Mouse (Mus musculus) heart, embryonic 10.5 days (tissue): Measurements from ENCODE around the gene Gpt2. TPM values are rescaled to one million over a fixed set of nuclear protein-coding genes. Genes with fewer than 3 reads are reported as not detected.

Source experiments
- DNase-seq: peaks from one replicate; pipeline ENCODE4 v3.0.0-alpha.2; 2017; ENCODE audit warnings: low spot score
- H3K27ac ChIP-seq: fragments of 300-500 bp; sonication (generic); 2 replicates; pipeline ENCODE4 v1.5.1; 2016; ENCODE audit warnings: mild to moderate bottlenecking
- H3K27me3 ChIP-seq: fragments of 300-500 bp; sonication (generic); 2 replicates; pipeline ENCODE4 v1.6.1; 2016; ENCODE audit warnings: mild to moderate bottlenecking; ENCODE audit not compliant: poor library complexity, insufficient read depth, severe bottlenecking
- H3K36me3 ChIP-seq: fragments of 300-500 bp; sonication (generic); 2 replicates; pipeline ENCODE4 v1.6.1; 2016; ENCODE audit warnings: mild to moderate bottlenecking, moderate library complexity
- H3K4me1 ChIP-seq: fragments of 300-500 bp; sonication (generic); 2 replicates; pipeline ENCODE4 v1.6.1; 2016; ENCODE audit warnings: mild to moderate bottlenecking
- H3K4me3 ChIP-seq: fragments of 300-500 bp; sonication (generic); 2 replicates; pipeline ENCODE4 v1.5.1; 2016; ENCODE audit warnings: mild to moderate bottlenecking, moderate library complexity
- H3K9me3 ChIP-seq: fragments of 300-500 bp; sonication (generic); 2 replicates; pipeline ENCODE4 v1.6.1; 2016; ENCODE audit warnings: mild to moderate bottlenecking, moderate library complexity
- WGBS: fragments of 180-500 bp; shearing (Covaris S2); methylation state at CpG from one replicate; pipeline ENCODE4 v1.1.7; 2016; 5-methylcytosine and 5-hydroxymethylcytosine counted together
- polyA plus RNA-seq: library from polyadenylated mRNA; unstranded; fragments of >200 nt; fragmentation: Nextera tagmentation; extraction: Ambion mirVana; gene quantifications from 2 replicates; pipeline ENCODE4 v1.2.1, GENCODE M21; 2016

The Gpt2 gene
- polyA plus RNA-seq, 1 experiment from 2014 or later, result 25.2 TPM

- DNase-seq, result no peak
- Histone ChIP-seq H3K4me1 (peaks cover 14% of the 10 kb centered on the region), H3K4me3 (peak overlapping the region; percentile 79), H3K27me3 (peaks cover 9% of the 10 kb centered on the region; the same call in 1 of the 2 replicates), H3K27ac (peak overlapping the region; percentile 85), H3K36me3 (no peaks in the 10 kb centered on the region), H3K9me3 (no peaks in the 10 kb centered on the region)
- 12% methylated on average over 48 of the region's 49 CpGs for whole genome bisulfite sequencing
Observed at GRCm38 (mm10) chr8:85492940-85493931, 860 bp downstream of the Gpt2 start.

- 56% methylated on average over 5 of the region's 5 CpGs for WGBS
- no peak for DNase-seq
- H3K27me3 ChIP-seq, result peaks cover 9% of the 10 kb centered on the region; the same call in 1 of the 2 replicates
Observed at GRCm38 (mm10) chr8:85496125-85496524, 3.7 kb downstream of the Gpt2 start.

DNA sequence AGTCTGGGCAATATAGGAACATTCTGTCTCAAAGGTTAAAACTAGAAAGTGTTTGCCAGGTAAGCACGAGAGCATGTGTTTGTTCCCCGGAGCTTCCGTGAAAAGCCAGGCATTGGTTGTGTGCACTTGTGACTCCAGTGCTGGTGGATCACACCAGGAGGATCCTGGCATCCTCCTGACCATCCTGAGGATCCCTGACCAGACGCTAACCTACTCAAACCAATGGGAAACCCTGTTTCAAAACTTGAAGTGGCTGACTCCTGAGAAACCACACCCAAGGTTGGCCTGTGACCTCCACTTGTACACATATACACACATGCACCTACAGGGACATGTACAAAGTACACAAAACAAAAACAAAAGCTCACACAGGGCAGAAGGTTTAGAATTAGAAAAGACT is 4.4 kb downstream of the Gpt2 start:
- Histone ChIP-seq H3K36me3 (no peaks in the 10 kb centered on the region), H3K9me3 (no peaks in the 10 kb centered on the region), H3K27me3 (peaks cover 9% of the 10 kb centered on the region; the same call in 1 of the 2 replicates), H3K27ac (no peak overlapping the region), H3K4me3 (no peak overlapping the region), H3K4me1 (peaks cover 26% of the 10 kb centered on the region)
- no peak for DNase-seq
- 83% methylated on average over 4 of the region's 4 CpGs for WGBS

More at GRCm38 (mm10) chr8:85496125-85496524, 3.7 kb downstream of the Gpt2 start:
- H3K9me3 ChIP-seq, result no peaks in the 10 kb centered on the region
- peaks cover 23% of the 10 kb centered on the region for H3K4me1 ChIP-seq
- no peak overlapping the region for H3K27ac ChIP-seq
- H3K36me3 ChIP-seq, result no peaks in the 10 kb centered on the region
- no peak overlapping the region for H3K4me3 ChIP-seq

- Histone ChIP-seq H3K36me3 (0 out of 2 replicates have a peak, but pooled peaks cover 4% of the 10 kb centered on the region), H3K27me3 (peaks cover 4% of the 10 kb centered on the region; the same call in 1 of the 2 replicates), H3K9me3 (no peaks in the 10 kb centered on the region), H3K4me3 (no peak overlapping the region), H3K27ac (no peak overlapping the region), H3K4me1 (peaks cover 19% of the 10 kb centered on the region)
- no peak for DNase-seq
- WGBS, result 33% methylated on average over 2 of the region's 2 CpGs
Observed at GRCm38 (mm10) chr8:85498577-85498976, 6.2 kb downstream of the Gpt2 start.

- Histone ChIP-seq H3K27me3 (no peaks in the 10 kb centered on the region), H3K4me1 (peaks cover 20% of the 10 kb centered on the region; the same call in 1 of the 2 replicates), H3K4me3 (no peak overlapping the region), H3K9me3 (no peaks in the 10 kb centered on the region), H3K27ac (no peak overlapping the region), H3K36me3 (peaks cover 14% of the 10 kb centered on the region; the same call in 1 of the 2 replicates)
- no peak for DNase-seq
- 82% methylated on average over 10 of the region's 10 CpGs for WGBS
Observed at GRCm38 (mm10) chr8:85500460-85500859, 8.1 kb downstream of the Gpt2 start.

DNA sequence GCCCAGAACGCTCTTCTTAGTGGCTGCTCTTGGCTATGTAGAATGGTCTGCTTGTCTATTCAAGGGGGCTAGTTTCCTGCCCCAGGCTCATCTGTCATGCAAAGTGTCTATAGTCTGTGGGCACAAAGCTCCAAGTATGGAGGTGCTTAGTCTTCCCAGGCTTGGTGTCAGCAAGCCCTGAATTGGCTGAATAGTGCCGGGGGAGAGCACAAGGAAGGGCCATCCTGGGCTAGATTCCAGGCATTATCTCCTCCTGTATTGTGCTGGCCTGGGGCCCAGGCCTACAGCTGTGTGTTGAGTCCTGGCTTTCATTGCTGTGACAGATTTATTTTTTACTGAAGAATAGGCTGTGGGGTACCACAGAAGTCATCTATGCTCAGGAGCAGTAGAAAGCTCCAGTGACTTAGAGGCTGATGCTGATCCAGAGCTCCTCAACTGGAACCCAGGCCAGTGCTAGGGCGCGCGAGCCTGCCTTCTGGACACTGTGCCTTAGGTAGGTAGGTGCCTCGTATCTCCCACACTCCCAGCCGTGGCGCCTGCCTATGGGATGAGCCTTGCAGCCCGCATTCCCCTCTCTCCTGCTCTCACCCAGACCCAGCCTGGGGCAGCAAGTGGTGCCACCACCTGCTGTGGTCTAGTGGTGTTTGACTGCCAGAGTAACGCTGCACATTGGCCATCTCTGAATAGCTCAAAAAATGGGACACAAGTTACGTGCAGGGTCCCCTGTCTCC is 8.7 kb downstream of the Gpt2 start:
- Histone ChIP-seq H3K27ac (no peak overlapping the region), H3K4me1 (peaks cover 20% of the 10 kb centered on the region; the same call in 1 of the 2 replicates), H3K9me3 (no peaks in the 10 kb centered on the region), H3K4me3 (no peak overlapping the region), H3K27me3 (no peaks in the 10 kb centered on the region), H3K36me3 (peaks cover 19% of the 10 kb centered on the region)
- 76% methylated on average over 11 of the region's 11 CpGs for WGBS
- no peak for DNase-seq

GRCm38 (mm10) chr8:85502381-85502780 is 10.0 kb downstream of the Gpt2 start:
- H3K27me3 ChIP-seq, result no peaks in the 10 kb centered on the region
- no peak overlapping the region for H3K27ac ChIP-seq
- H3K9me3 ChIP-seq, result no peaks in the 10 kb centered on the region
- peaks cover 20% of the 10 kb centered on the region; the same call in 1 of the 2 replicates for H3K4me1 ChIP-seq
- WGBS, result 72% methylated on average over 2 of the region's 2 CpGs
- no peak for DNase-seq
- H3K4me3 ChIP-seq, result no peak overlapping the region
- peaks cover 19% of the 10 kb centered on the region for H3K36me3 ChIP-seq

- peaks cover 19% of the 10 kb centered on the region for H3K36me3 ChIP-seq
- 57% methylated on average over 3 of the region's 3 CpGs for WGBS
Observed at GRCm38 (mm10) chr8:85503065-85503464, 10.7 kb downstream of the Gpt2 start.

GRCm38 (mm10) chr8:85504704-85505103 is 12.3 kb downstream of the Gpt2 start:
- Histone ChIP-seq H3K36me3 (peaks cover 33% of the 10 kb centered on the region), H3K9me3 (no peaks in the 10 kb centered on the region), H3K27me3 (no peaks in the 10 kb centered on the region), H3K4me1 (peaks cover 16% of the 10 kb centered on the region; the same call in 1 of the 2 replicates), H3K4me3 (no peak overlapping the region), H3K27ac (no peak overlapping the region)
- DNase-seq, result no peak
- 84% methylated on average over 6 of the region's 6 CpGs for WGBS

More at GRCm38 (mm10) chr8:85503065-85503464, 10.7 kb downstream of the Gpt2 start:
- Histone ChIP-seq H3K4me1 (peaks cover 20% of the 10 kb centered on the region; the same call in 1 of the 2 replicates), H3K27me3 (no peaks in the 10 kb centered on the region), H3K27ac (no peak overlapping the region), H3K9me3 (no peaks in the 10 kb centered on the region), H3K4me3 (no peak overlapping the region)
- no peak for DNase-seq

DNA sequence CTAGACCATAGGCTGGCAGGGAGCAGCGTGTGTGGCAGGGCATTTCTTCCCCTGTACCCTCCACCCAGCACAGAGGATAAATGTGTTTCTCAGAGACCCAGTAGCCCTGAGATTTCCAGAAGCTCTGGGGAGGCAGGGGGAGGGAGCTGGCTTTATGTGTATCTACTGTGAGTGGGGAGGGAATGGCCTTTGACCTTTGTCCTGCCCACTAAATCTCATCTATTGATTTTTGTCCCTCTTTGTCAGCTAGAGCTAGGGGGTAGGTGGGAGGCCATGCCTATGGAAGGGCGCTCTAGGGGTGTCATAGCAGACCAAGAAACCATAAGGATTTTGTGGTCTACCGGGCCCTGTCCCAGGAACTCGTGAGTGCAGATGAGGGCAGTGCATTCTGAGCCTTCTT is 14.2 kb downstream of the Gpt2 start:
- Histone ChIP-seq H3K36me3 (peaks cover 51% of the 10 kb centered on the region), H3K9me3 (no peaks in the 10 kb centered on the region), H3K4me3 (no peak overlapping the region), H3K27me3 (no peaks in the 10 kb centered on the region), H3K4me1 (peaks cover 6% of the 10 kb centered on the region; the same call in 1 of the 2 replicates), H3K27ac (no peak overlapping the region)
- 79% methylated on average over 4 of the region's 4 CpGs for WGBS
- DNase-seq, result no peak

- 78% methylated on average over 4 of the region's 4 CpGs for WGBS
- no peak for DNase-seq
- no peaks in the 10 kb centered on the region for H3K27me3 ChIP-seq
- H3K36me3 ChIP-seq, result peaks cover 47% of the 10 kb centered on the region
- no peak overlapping the region for H3K27ac ChIP-seq
- no peaks in the 10 kb centered on the region for H3K9me3 ChIP-seq
- H3K4me3 ChIP-seq, result no peak overlapping the region
- H3K4me1 ChIP-seq, result no peaks in the 10 kb centered on the region
Observed at GRCm38 (mm10) chr8:85508661-85509060, 16.3 kb downstream of the Gpt2 start.

DNA sequence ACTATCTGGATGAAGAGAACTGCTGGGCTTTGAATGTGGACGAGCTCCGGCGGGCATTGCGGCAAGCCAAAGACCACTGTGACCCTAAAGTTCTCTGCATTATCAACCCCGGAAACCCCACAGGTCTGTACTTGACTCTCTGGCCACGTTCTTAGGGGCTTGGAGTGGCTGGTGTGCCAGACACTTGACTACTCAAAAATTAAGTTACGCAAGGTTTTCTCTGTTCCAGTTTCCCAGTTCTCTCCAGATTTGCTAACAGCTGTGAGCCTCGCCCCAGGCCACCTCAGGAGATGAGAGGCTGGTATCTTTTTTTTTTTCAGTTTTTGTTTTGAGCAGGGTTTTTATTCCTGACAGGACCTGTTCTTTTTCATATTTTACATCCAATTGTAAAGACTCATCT is 19.9 kb downstream of the Gpt2 start:
- Histone ChIP-seq H3K9me3 (no peaks in the 10 kb centered on the region), H3K4me3 (no peak overlapping the region), H3K27ac (no peak overlapping the region), H3K36me3 (peaks cover 35% of the 10 kb centered on the region), H3K4me1 (no peaks in the 10 kb centered on the region), H3K27me3 (no peaks in the 10 kb centered on the region)
- 92% methylated on average over 8 of the region's 8 CpGs for WGBS
- DNase-seq, result no peak
